Mouse (Mus musculus) MEL (cell line): Measurements from ENCODE around the gene Anp32e. TPM values are rescaled to one million over a fixed set of nuclear protein-coding genes. Genes with fewer than 3 reads are reported as not detected.

Experiments used
- DNase-seq: peaks from one replicate; pipeline ENCODE4 v3.0.0; 2011; ENCODE audit warnings: low read depth, low spot score
- H3K27ac ChIP-seq: 2 replicates; pipeline ENCODE4 v1.5.1; 2012; ENCODE audit warnings: low read depth, mild to moderate bottlenecking, control low read depth, low read length, moderate library complexity; ENCODE audit not compliant: control insufficient read depth
- H3K27me3 ChIP-seq, 2 experiments: fragments of 150-350 bp in 1 of 2; sonication (generic) in 1 of 2; 2 replicates each; pipeline ENCODE4 v1.6.1; 2012; ENCODE audit warnings: low read length in 2 of 2, mild to moderate bottlenecking in 2 of 2, improper control_type of control experiment in 1 of 2, moderate library complexity in 1 of 2; ENCODE audit not compliant: insufficient read depth in 2 of 2, control insufficient read depth in 1 of 2
- H3K36me3 ChIP-seq, 2 experiments: 2 replicates each; pipeline ENCODE4 v1.6.1; 2012 to 2014; ENCODE audit warnings: low read length in 2 of 2, improper control_type of control experiment in 1 of 2, inconsistent platforms in 1 of 2, mild to moderate bottlenecking in 1 of 2; ENCODE audit not compliant: insufficient read depth in 2 of 2, control insufficient read depth in 1 of 2
- H3K4me1 ChIP-seq, 2 experiments: fragments of 150-350 bp in 1 of 2; sonication (generic) in 1 of 2; 2 replicates each; pipeline ENCODE4 v1.6.1; 2012; ENCODE audit warnings: low read length in 2 of 2, improper control_type of control experiment in 1 of 2, mild to moderate bottlenecking in 1 of 2; ENCODE audit not compliant: insufficient read depth in 2 of 2, control insufficient read depth in 1 of 2
- H3K4me3 ChIP-seq, 2 experiments: fragments of 150-350 bp in 1 of 2; sonication (generic) in 1 of 2; 2 replicates each; pipeline ENCODE4 v1.5.1; 2012; ENCODE audit warnings: low read depth in 2 of 2, low read length in 2 of 2, mild to moderate bottlenecking in 2 of 2, moderate library complexity in 2 of 2, control low read depth in 1 of 2, improper control_type of control experiment in 1 of 2; ENCODE audit not compliant: control insufficient read depth in 1 of 2, insufficient read depth in 1 of 2
- H3K79me2 ChIP-seq: 2 replicates; pipeline ENCODE4 v1.6.1; 2012; ENCODE audit warnings: mild to moderate bottlenecking, low read length, moderate library complexity; ENCODE audit not compliant: control insufficient read depth, poor library complexity, insufficient read depth
- H3K9ac ChIP-seq: 2 replicates; pipeline ENCODE4 v1.6.1; 2012; ENCODE audit warnings: low read depth, mild to moderate bottlenecking, control low read depth, low read length, moderate library complexity; ENCODE audit not compliant: control insufficient read depth, poor library complexity, severe bottlenecking
- H3K9me3 ChIP-seq: fragments of 150-350 bp; sonication (generic); replicated peaks from 2 replicates; pipeline ENCODE4 v1.6.1; 2012; ENCODE audit warnings: mild to moderate bottlenecking, low read length, improper control_type of control experiment, moderate library complexity; ENCODE audit not compliant: insufficient read depth
- BHLHE40 ChIP-seq: IDR thresholded peaks from 2 replicates; pipeline ENCODE4 v1.6.1; 2012; ENCODE audit warnings: low read depth, mild to moderate bottlenecking, inconsistent platforms, low read length, improper control_type of control experiment, borderline replicate concordance
- CHD1 ChIP-seq: IDR thresholded peaks from 2 replicates; pipeline ENCODE4 v1.6.1; 2012; ENCODE audit warnings: low read depth, mild to moderate bottlenecking, inconsistent platforms, low read length, improper control_type of control experiment
- CHD2 ChIP-seq: IDR thresholded peaks from 2 replicates; pipeline ENCODE4 v1.6.1; 2011; ENCODE audit warnings: low read length, improper control_type of control experiment
- CTCF ChIP-seq, 3 experiments: IDR thresholded peaks in 2 of 3; conservative IDR thresholded peaks in 1 of 3; 2 replicates each; pipeline ENCODE4 v1.5.1; 2011 to 2012; ENCODE audit warnings: low read length in 3 of 3, low read depth in 2 of 3, mild to moderate bottlenecking in 2 of 3, improper control_type of control experiment in 1 of 3, inconsistent platforms in 1 of 3, mixed read lengths in 1 of 3, moderate library complexity in 1 of 3; ENCODE audit not compliant: control insufficient read depth in 1 of 3, insufficient read depth in 1 of 3, poor library complexity in 1 of 3, severe bottlenecking in 1 of 3
- E2F4 ChIP-seq: IDR thresholded peaks from 2 replicates; pipeline ENCODE4 v1.6.1; 2011; ENCODE audit warnings: low read depth, low read length, improper control_type of control experiment, borderline replicate concordance
- ELF1 ChIP-seq: IDR thresholded peaks from 2 replicates; pipeline ENCODE4 v1.6.1; 2014; ENCODE audit warnings: low read depth, mild to moderate bottlenecking, inconsistent platforms, low read length, improper control_type of control experiment, moderate library complexity
- ETS1 ChIP-seq: IDR thresholded peaks from 2 replicates; pipeline ENCODE4 v1.6.1; 2012; ENCODE audit warnings: low read depth, mild to moderate bottlenecking, inconsistent platforms, low read length, improper control_type of control experiment, moderate library complexity
- GABPA ChIP-seq: IDR thresholded peaks from 2 replicates; pipeline ENCODE4 v1.6.1; 2012; ENCODE audit warnings: low read depth, mild to moderate bottlenecking, inconsistent platforms, low read length, improper control_type of control experiment, moderate library complexity
- JUND ChIP-seq: IDR thresholded peaks from 2 replicates; pipeline ENCODE4 v1.6.1; 2011; ENCODE audit warnings: low read depth, mild to moderate bottlenecking, improper control_type of control experiment, low read length
- KAT2A ChIP-seq: conservative IDR thresholded peaks from 2 replicates; pipeline ENCODE4 v1.6.1; 2012; ENCODE audit warnings: low read depth, low read length, improper control_type of control experiment, inconsistent platforms
- MAFK ChIP-seq: IDR thresholded peaks from 2 replicates; pipeline ENCODE4 v1.6.1; 2011; ENCODE audit warnings: low read depth, mild to moderate bottlenecking, low read length, improper control_type of control experiment, borderline replicate concordance
- MAX ChIP-seq: IDR thresholded peaks from 2 replicates; pipeline ENCODE4 v1.6.1; 2011; ENCODE audit warnings: low read length, improper control_type of control experiment
- MAZ ChIP-seq: IDR thresholded peaks from 2 replicates; pipeline ENCODE4 v1.6.1; 2012; ENCODE audit warnings: low read depth, mild to moderate bottlenecking, inconsistent platforms, low read length, improper control_type of control experiment
- MEF2A ChIP-seq: IDR thresholded peaks from 2 replicates; pipeline ENCODE4 v1.6.1; 2014; ENCODE audit warnings: low read depth, mild to moderate bottlenecking, inconsistent platforms, low read length, improper control_type of control experiment; ENCODE audit not compliant: poor library complexity, insufficient replicate concordance, severe bottlenecking; ENCODE audit errors: extremely low read depth
- MXI1 ChIP-seq: IDR thresholded peaks from 2 replicates; pipeline ENCODE4 v1.6.1; 2011; ENCODE audit warnings: mild to moderate bottlenecking, low read depth, low read length, improper control_type of control experiment
- MYC ChIP-seq: IDR thresholded peaks from 2 replicates; pipeline ENCODE4 v1.6.1; 2011; ENCODE audit warnings: low read depth, mild to moderate bottlenecking, low read length, improper control_type of control experiment, moderate library complexity
- NELFE ChIP-seq: IDR thresholded peaks from 2 replicates; pipeline ENCODE4 v1.6.1; 2011; ENCODE audit warnings: low read depth, low read length, improper control_type of control experiment
- NRF1 ChIP-seq: IDR thresholded peaks from 2 replicates; pipeline ENCODE4 v1.6.1; 2014; ENCODE audit warnings: low read depth, mild to moderate bottlenecking, inconsistent platforms, low read length, improper control_type of control experiment, moderate library complexity; ENCODE audit not compliant: poor library complexity, insufficient read depth, severe bottlenecking
- POLR2AphosphoS2 ChIP-seq: IDR thresholded peaks from 2 replicates; pipeline ENCODE4 v1.6.1; 2011; ENCODE audit warnings: low read length, improper control_type of control experiment
- POLR2AphosphoS5 ChIP-seq: IDR thresholded peaks from 2 replicates; pipeline ENCODE4 v1.6.1; 2012; ENCODE audit warnings: low read depth, borderline replicate concordance, mild to moderate bottlenecking, inconsistent platforms, low read length, moderate library complexity, mixed read lengths
- RCOR1 ChIP-seq: IDR thresholded peaks from 2 replicates; pipeline ENCODE4 v1.6.1; 2012; ENCODE audit warnings: low read depth, mild to moderate bottlenecking, inconsistent platforms, low read length, improper control_type of control experiment
- SIN3A ChIP-seq: IDR thresholded peaks from 2 replicates; pipeline ENCODE4 v1.6.1; 2012; ENCODE audit warnings: low read length, improper control_type of control experiment, inconsistent platforms
- SMC3 ChIP-seq: IDR thresholded peaks from 2 replicates; pipeline ENCODE4 v1.6.1; 2011; ENCODE audit warnings: low read depth, low read length, improper control_type of control experiment
- UBTF ChIP-seq: IDR thresholded peaks from 2 replicates; pipeline ENCODE4 v1.6.1; 2012; ENCODE audit warnings: low read depth, mild to moderate bottlenecking, inconsistent platforms, low read length, improper control_type of control experiment, moderate library complexity, borderline replicate concordance; ENCODE audit not compliant: insufficient read depth
- USF2 ChIP-seq, 2 experiments: IDR thresholded peaks; 2 replicates each; pipeline ENCODE4 v1.6.1; 2011 to 2012; ENCODE audit warnings: improper control_type of control experiment in 2 of 2, low read length in 2 of 2, borderline replicate concordance in 1 of 2, inconsistent platforms in 1 of 2, low read depth in 1 of 2, mild to moderate bottlenecking in 1 of 2; ENCODE audit not compliant: insufficient read depth in 1 of 2
- ZC3H11A ChIP-seq: IDR thresholded peaks from 2 replicates; pipeline ENCODE4 v1.6.1; 2012; ENCODE audit warnings: low read depth, mild to moderate bottlenecking, inconsistent platforms, low read length, improper control_type of control experiment
- ZMIZ1 ChIP-seq: IDR thresholded peaks from 2 replicates; pipeline ENCODE4 v1.6.1; 2012; ENCODE audit warnings: low read depth, mild to moderate bottlenecking, inconsistent platforms, low read length, improper control_type of control experiment, moderate library complexity
- ZNF384 ChIP-seq: IDR thresholded peaks from 2 replicates; pipeline ENCODE4 v1.6.1; 2012; ENCODE audit warnings: low read depth, mild to moderate bottlenecking, inconsistent platforms, low read length, improper control_type of control experiment
- polyA plus RNA-seq, 2 experiments: library from polyadenylated mRNA; stranded (reverse) in 1 of 2; unstranded in 1 of 2; fragments of >175 nt in 1 of 2; fragments of >200 nt in 1 of 2; gene quantifications; 2 replicates each; pipeline versions ENCODE4 v1.2.1 to v1.2.4; 2012; ENCODE audit warnings: low replicate concordance in 2 of 2, low read depth in 1 of 2; ENCODE audit not compliant: insufficient read length in 2 of 2, insufficient read depth in 1 of 2, missing spikeins in 1 of 2
- total RNA-seq: library from RNA; depleted of rRNA; stranded (reverse); fragments of 300-350 nt; gene quantifications from 2 replicates; pipeline ENCODE4 v1.2.3, GENCODE M21; 2012

Gene Anp32e
- total and polyA plus RNA-seq, 3 experiments, result 159 to 748 (median 412) TPM

GRCm38 (mm10) chr3:95955318-95955717, 26.3 kb downstream of the Anp32e start:
- H3K4me1 ChIP-seq, result peaks cover 15 to 36% of the 10 kb centered on the region in 2 experiments
- no peaks in the 10 kb centered on the region for H3K27me3 ChIP-seq
- H3K9me3 ChIP-seq, result no peaks in the 10 kb centered on the region

GRCm38 (mm10) chr3:95957359-95958148, 28.5 kb downstream of the Anp32e start:
- DNase-seq, result peak; percentile 98
- Histone ChIP-seq H3K9me3 (no peaks in the 10 kb centered on the region), H3K4me1 (peaks cover 15 to 29% of the 10 kb centered on the region in 2 experiments), H3K4me3 (peak overlapping the region; percentile 3 to 43), H3K36me3 (peaks cover 0 to 16% of the 10 kb centered on the region in 2 experiments; a peak in 2 of 4 replicates), H3K27ac (peak overlapping the region; percentile 67), H3K27me3 (peaks cover 0 to 3% of the 10 kb centered on the region in 2 experiments; a peak in 2 of 4 replicates), H3K9ac (peak overlapping the region; percentile 42), H3K79me2 (no peaks in the 10 kb centered on the region)
- TF ChIP-seq POLR2AphosphoS5 (no peak), MXI1 (peak; percentile 58; the same call in 1 of the 2 replicates), UBTF (no peak), E2F4 (0 out of 2 replicates have a peak, but pooled peaks have one; percentile 24), KAT2A (no peak; the same call in 1 of the 2 replicates), POLR2AphosphoS2 (peak; percentile 17; the same call in 1 of the 2 replicates), CHD1 (no peak), CHD2 (peak; percentile 54; the same call in 1 of the 2 replicates), GABPA (no peak), RCOR1 (peak; percentile 80), NELFE (no peak), MAX (no peak), JUND (no peak), ZNF384 (0 out of 2 replicates have a peak, but pooled peaks have one; percentile 22), ZMIZ1 (no peak), MEF2A (peak; percentile 90; the same call in 1 of the 2 replicates), SMC3 (peak; percentile 23; the same call in 1 of the 2 replicates), ELF1 (0 out of 2 replicates have a peak, but pooled peaks have one; percentile 30), MYC (0 out of 2 replicates have a peak, but pooled peaks have one; percentile 27), ETS1 (peak; percentile 90), MAFK (0 out of 2 replicates have a peak, but pooled peaks have one; percentile 15), CTCF (IDR thresholded peaks at IDR 0.05 in 2 of 3, conservative IDR thresholded peaks at IDR 0.05 in 1 of 3; ENCODE audit: control insufficient read depth in 1 of 3, insufficient read depth in 1 of 3, low read depth in 2 of 3, low read length in 3 of 3, poor library complexity in 1 of 3, severe bottlenecking in 1 of 3) (no peak), USF2 (IDR thresholded peaks at IDR 0.05; ENCODE audit: borderline replicate concordance in 1 of 2, insufficient read depth in 1 of 2, low read depth in 1 of 2, low read length in 2 of 2) (no peak), SIN3A (peak; percentile 91), MAZ (peak; percentile 1), NRF1 (no peak)

More at GRCm38 (mm10) chr3:95955318-95955717, 26.3 kb downstream of the Anp32e start:
- Histone ChIP-seq H3K4me3 (no peak overlapping the region), H3K36me3 (peaks cover 0 to 18% of the 10 kb centered on the region in 2 experiments; a peak in 2 of 4 replicates), H3K9ac (no peak overlapping the region), H3K27ac (no peak overlapping the region), H3K79me2 (peaks cover 2% of the 10 kb centered on the region; the same call in 1 of the 2 replicates)
- no peak for DNase-seq
- TF ChIP-seq ZNF384 (no peak), POLR2AphosphoS5 (no peak), ZC3H11A (no peak), BHLHE40 (no peak), SIN3A (peak; percentile 16; the same call in 1 of the 2 replicates)
